Comparison of ENCODE assay signal across 37 mouse cellular contexts in the genomic region with DNA sequence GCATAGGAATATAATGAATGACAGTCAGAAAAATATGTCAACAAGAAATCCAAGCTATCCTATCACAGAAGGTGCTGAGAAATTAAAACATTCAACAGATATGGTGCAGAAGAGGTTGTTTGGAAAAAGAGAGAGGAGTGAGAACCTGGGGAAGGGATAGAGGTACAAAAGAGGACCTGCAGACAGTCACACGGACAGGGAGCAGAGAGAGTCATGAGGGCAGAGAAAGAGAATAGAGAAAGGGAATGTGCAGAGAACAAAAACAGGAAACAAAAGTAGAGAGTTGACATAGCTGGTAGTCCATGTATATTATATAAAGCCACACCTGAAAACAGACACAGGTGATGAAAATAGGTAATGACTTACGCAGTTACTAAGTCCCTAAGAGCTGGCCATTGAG. TPM values are rescaled to one million over a fixed set of nuclear protein-coding genes. Genes with fewer than 3 reads are reported as not detected.
"Had no signal": no experiment of that assay in that cellular context is flagged by ENCODE, and none has a peak within 500 bp of the region (broad histone marks: within the 10 kb centered on the region; RNA-seq: fewer than 3 reads in every experiment).

No protein-coding gene starts in this region.

- H3K27ac ChIP-seq: heart, embryonic 10.5 days; hindbrain, embryonic 10.5 days; hindbrain, embryonic 12.5 days; hindbrain, embryonic 14.5 days; intestine, embryonic 15.5 days; limb, embryonic 13.5 days; limb, embryonic 15.5 days; liver, embryonic 12.5 days had no signal

- H3K9me3 ChIP-seq: heart, embryonic 10.5 days; intestine, embryonic 15.5 days; limb, embryonic 15.5 days; liver, embryonic 12.5 days had no signal

- H3K27me3 ChIP-seq: heart, embryonic 12.5 days; hindbrain, embryonic 12.5 days; intestine, embryonic 15.5 days; limb, embryonic 13.5 days; limb, embryonic 15.5 days; liver, embryonic 12.5 days had no signal

- H3K9ac ChIP-seq: heart, embryonic 12.5 days; hindbrain, embryonic 12.5 days; hindbrain, embryonic 14.5 days; intestine, embryonic 15.5 days; limb, embryonic 13.5 days; limb, embryonic 15.5 days; liver, embryonic 12.5 days had no signal

- H3K4me1 ChIP-seq: heart, embryonic 10.5 days; heart, embryonic 12.5 days; hindbrain, embryonic 10.5 days; hindbrain, embryonic 12.5 days; intestine, embryonic 15.5 days; limb, embryonic 13.5 days; limb, embryonic 15.5 days; liver, embryonic 12.5 days had no signal

- ATAC-seq: hindbrain, embryonic 16.5 days; inflammation-experienced regulatory T-cells, adult 6 months; intestine, embryonic 15.5 days; intestine, postnatal 0 days; liver, embryonic 12.5 days had no signal

- H3K36me3 ChIP-seq: heart, embryonic 10.5 days; heart, embryonic 12.5 days; hindbrain, embryonic 10.5 days; hindbrain, embryonic 12.5 days; intestine, embryonic 15.5 days; limb, embryonic 13.5 days; limb, embryonic 15.5 days; liver, embryonic 12.5 days had no signal

- DNase-seq: gastrocnemius, postnatal 14 days; gastrocnemius, postnatal 36 days; heart, adult 18-20 months; heart, postnatal 10 days; heart, postnatal 4 days; kidney, adult 18-20 months; kidney, adult 8-10 months; kidney, postnatal 10 days; kidney, postnatal 25 days; kidney, postnatal 4 days; layer of hippocampus, adult 9-11 months; layer of hippocampus, postnatal 36 days; left cerebral cortex, postnatal 4 days had no signal

- H3K4me3 ChIP-seq: heart, embryonic 10.5 days; heart, embryonic 12.5 days; hindbrain, embryonic 10.5 days; hindbrain, embryonic 12.5 days; intestine, embryonic 15.5 days; limb, embryonic 13.5 days; limb, embryonic 15.5 days; liver, embryonic 12.5 days had no signal

RNA-seq across cellular contexts. Expression of a gene that starts 20.9 kb away (rescaled TPM):
- total RNA-seq: gastrocnemius, adult 8-10 months; gastrocnemius, postnatal 14 days; gastrocnemius, postnatal 36 days; heart, adult 18-20 months; heart, adult 8-10 months; heart, postnatal 10 days; heart, postnatal 25 days; heart, postnatal 4 days; layer of hippocampus, postnatal 36 days; left cerebral cortex, adult 18-20 months; liver, adult 2 months had no signal
- polyA plus RNA-seq: heart, embryonic 10.5 days; heart, embryonic 12.5 days; heart, embryonic 14.5 days; heart, embryonic 16.5 days; hindbrain, embryonic 12.5 days; hindbrain, embryonic 16.5 days; inflammation-experienced regulatory T-cells, adult 6 months; intestine, postnatal 0 days; kidney, embryonic 14.5 days; kidney, embryonic 16.5 days; limb, embryonic 15.5 days; liver, adult 2 months; liver, embryonic 12.5 days had no signal

RNA-seq across cellular contexts. Expression of a gene that starts 32.7 kb away (rescaled TPM):
- total RNA-seq: gastrocnemius, adult 18-20 months; gastrocnemius, adult 8-10 months; gastrocnemius, postnatal 14 days; gastrocnemius, postnatal 36 days; heart, adult 18-20 months; heart, adult 8-10 months; heart, postnatal 10 days; heart, postnatal 25 days; heart, postnatal 4 days; liver, adult 2 months had no signal
- polyA plus RNA-seq: gonadal fat pad, adult 2 months; heart, embryonic 10.5 days; heart, embryonic 12.5 days; heart, embryonic 14.5 days; heart, embryonic 16.5 days; hindbrain, embryonic 10.5 days; hindbrain, embryonic 12.5 days; inflammation-experienced regulatory T-cells, adult 6 months; intestine, embryonic 15.5 days; intestine, postnatal 0 days; kidney, embryonic 14.5 days; kidney, embryonic 16.5 days; limb, embryonic 11.5 days; limb, embryonic 13.5 days; limb, embryonic 15.5 days; liver, adult 2 months; liver, embryonic 12.5 days had no signal
